Mouse (Mus musculus): ENCODE data around the gene Lrrc43. TPM values are rescaled to one million over a fixed set of nuclear protein-coding genes. Genes with fewer than 3 reads are reported as not detected.
A peak's percentile ranks its signal among the peaks of the same experiment; 100 is the strongest.

Lrrc43 gene
- polyA plus RNA-seq, 3 experiments from 2014 or later = not detected

GRCm38 (mm10) chr5:123521621-123522020 lies 32.5 kb downstream of the Lrrc43 start:
- ATAC-seq = no peak

- ATAC-seq = no peak
Observed at GRCm38 (mm10) chr5:123522166-123522565, 33.1 kb downstream of the Lrrc43 start.

GRCm38 (mm10) chr5:123523692-123524392 lies 34.7 kb downstream of the Lrrc43 start, which contains the start of gene Diablo:
Gene Diablo, minus strand, starts transcription at chr5:123524176.
- ATAC-seq = peak; percentile 97

GRCm38 (mm10) chr5:123524393-123524750 lies 35.3 kb downstream of the Lrrc43 start:
- peak; percentile 57 for ATAC-seq

- ATAC-seq = no peak
Observed at GRCm38 (mm10) chr5:123525281-123525680, 36.2 kb downstream of the Lrrc43 start, which contains the start of gene Gm49027. Gene Gm49027, minus strand, starts transcription at chr5:123525488.

GRCm38 (mm10) chr5:123525916-123526495 lies 36.9 kb downstream of the Lrrc43 start:
- ATAC-seq = no peak

GRCm38 (mm10) chr5:123528641-123529040 lies 39.5 kb downstream of the Lrrc43 start:
- no peak for ATAC-seq

- ATAC-seq = no peak
Observed at GRCm38 (mm10) chr5:123530056-123530455, 41.0 kb downstream of the Lrrc43 start.

- ATAC-seq = no peak
Observed at GRCm38 (mm10) chr5:123533801-123534200, 44.7 kb downstream of the Lrrc43 start.

- ATAC-seq = no peak
Observed at GRCm38 (mm10) chr5:123555693-123556092, 66.6 kb downstream of the Lrrc43 start.

GRCm38 (mm10) chr5:123556451-123556850 lies 67.3 kb downstream of the Lrrc43 start:
- no peak for ATAC-seq

Other genes starting within 250 kb of the Lrrc43 start
- 1 to 10 TPM in 2 of 3 experiments, under 1 TPM in 1; 0.74 to 4.2 (median 2.4) TPM for gene Wdr66, start 237.2 kb upstream of the Lrrc43 start, polyA plus RNA-seq (2017; shearing (Covaris generic))
- 10 to 100 TPM in 1 of 3 experiments, 1 to 10 TPM in 2; 3.4 to 13.1 (median 6.7) TPM for gene Bcl7a, start 145.5 kb upstream of the Lrrc43 start, polyA plus RNA-seq (2017; shearing (Covaris generic))
- gene Mlxip, start 94.5 kb upstream of the Lrrc43 start, polyA plus RNA-seq (2017; shearing (Covaris generic)) = 10 to 100 TPM; 11.3 to 26.3 (median 18.1) TPM
- not detected for gene Il31, start 184 bp downstream of the Lrrc43 start, polyA plus RNA-seq (2017; shearing (Covaris generic))
- under 1 TPM in 2 of 3 experiments, not detected in 1; 0.54 to 0.68 TPM for gene B3gnt4, start 21.2 kb downstream of the Lrrc43 start, polyA plus RNA-seq (2017; shearing (Covaris generic))
- gene Diablo, start 34.9 kb downstream of the Lrrc43 start, polyA plus RNA-seq (2017; shearing (Covaris generic)) = 10 to 100 TPM; 64.1 to 86.9 (median 84.4) TPM
- under 1 TPM in 1 of 3 experiments, not detected in 2; 0.58 TPM for gene Gm49027, start 36.2 kb downstream of the Lrrc43 start, polyA plus RNA-seq (2017; shearing (Covaris generic))
- 10 to 100 TPM; 39.4 to 43.7 (median 42.1) TPM for gene Vps33a, start 83.7 kb downstream of the Lrrc43 start, polyA plus RNA-seq (2017; shearing (Covaris generic))
- 10 to 100 TPM; 41.5 to 56.4 (median 51.1) TPM for gene Clip1, start 195.3 kb downstream of the Lrrc43 start, polyA plus RNA-seq (2017; shearing (Covaris generic))
- 10 to 100 TPM; 60.2 to 83.6 (median 75.5) TPM for gene Zcchc8, start 231.8 kb downstream of the Lrrc43 start, polyA plus RNA-seq (2017; shearing (Covaris generic))